Mouse (Mus musculus): ENCODE data around the gene Vmn1r177.
"Not testable (repeated sequence)": the region's sequence is repeated elsewhere in the genome, so short reads cannot be mapped to it uniquely, and the experiment has no call there.

The Vmn1r177 gene

DNA sequence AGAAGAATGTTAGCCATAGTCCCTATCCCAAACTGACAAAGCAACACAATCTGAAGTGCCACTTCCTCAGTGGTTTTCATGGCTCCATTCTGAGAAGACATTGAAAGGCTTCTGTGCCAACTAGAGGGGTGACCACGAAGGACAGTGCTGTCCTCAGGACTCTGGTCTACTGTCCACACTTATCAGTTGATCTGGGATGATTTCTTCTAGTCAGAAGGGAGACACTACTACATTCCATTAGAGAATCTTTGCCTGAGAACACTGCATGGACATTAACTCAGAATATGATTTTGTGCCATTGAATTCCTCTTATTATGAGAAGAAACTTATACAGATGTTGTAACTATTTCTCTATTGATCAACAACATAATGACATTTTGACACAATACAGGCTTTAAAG lies at the start of gene Vmn1r177:
TSS of gene Vmn1r177 (minus strand) at position 101 of the 400 bp plus-strand sequence.
- not testable (repeated sequence) for DNase-seq (ENCODE audit: low spot score in 2 of 2)

DNA sequence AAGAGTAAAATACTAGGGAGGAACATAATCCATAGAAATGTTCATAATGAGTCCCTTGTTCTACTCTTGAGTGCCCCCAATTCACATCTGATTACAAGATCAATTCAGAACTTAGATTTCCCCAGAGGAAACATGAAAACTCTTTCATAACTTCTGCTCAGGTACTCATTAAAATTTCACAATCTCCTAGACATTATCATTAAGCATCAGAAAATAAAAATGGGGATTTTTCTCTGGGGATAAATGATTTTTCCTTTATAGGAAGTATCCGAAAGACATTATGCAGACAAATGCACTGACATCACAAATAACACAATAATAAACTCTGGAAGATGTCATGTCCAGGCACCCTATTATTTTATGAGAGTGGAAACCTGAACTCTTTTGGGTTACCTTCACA lies 25.5 kb upstream of the Vmn1r177 start, which contains the start of gene Vmn1r178:
TSS of gene Vmn1r178 (plus strand) at position 301 of the 400 bp plus-strand sequence.
- DNase-seq (ENCODE audit: low spot score in 2 of 2): no peak

DNA sequence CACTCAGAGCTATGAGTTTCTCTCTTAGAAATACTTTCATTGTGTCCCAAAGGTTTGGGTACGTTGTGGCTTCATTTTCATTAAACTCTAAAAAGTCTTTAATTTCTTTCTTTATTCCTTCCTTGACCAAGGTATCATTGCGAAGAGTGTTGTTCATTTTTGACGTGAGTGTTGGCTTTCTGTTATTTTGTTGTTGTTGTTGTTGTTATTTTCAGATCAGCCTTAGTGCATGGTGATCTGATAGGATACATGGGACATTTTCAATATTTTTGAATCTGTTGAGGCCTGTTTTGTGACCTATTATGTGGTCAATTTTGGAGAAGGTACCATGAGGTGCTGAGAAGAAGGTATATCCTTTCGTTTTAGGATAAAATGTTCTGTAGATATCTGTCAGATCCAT lies 10.7 kb upstream of the Vmn1r177 start:
- not testable (repeated sequence) for DNase-seq (ENCODE audit: low spot score in 2 of 2)

DNA sequence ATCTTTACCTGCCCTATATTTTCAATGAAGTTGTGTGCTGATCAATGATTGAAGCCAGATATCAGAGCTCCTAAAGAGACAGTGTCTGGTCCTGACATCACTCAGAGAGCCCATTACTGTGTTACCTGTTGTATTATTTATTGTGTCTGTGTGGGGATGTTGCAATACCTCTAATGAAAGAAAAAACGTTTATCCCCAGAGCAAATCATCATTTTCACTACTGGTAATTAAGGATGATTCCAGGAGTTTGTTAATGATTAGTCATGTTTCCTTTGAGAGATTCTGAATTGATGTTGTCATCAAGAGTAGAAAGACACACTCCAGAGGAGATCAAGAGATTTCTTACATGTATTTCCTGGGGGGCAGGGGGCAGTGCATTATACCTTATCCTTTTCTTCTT lies 29.0 kb downstream of the Vmn1r177 start, which contains the start of gene Vmn1r176:
TSS of gene Vmn1r176 (minus strand) at position 101 of the 400 bp plus-strand sequence.
- not testable (repeated sequence) for DNase-seq (ENCODE audit: low spot score in 2 of 2)

All from right cerebral cortex, postnatal 10 days (tissue).